Mouse (Mus musculus) myocyte (in vitro differentiated cells): ENCODE measurements around the gene Dab2. TPM values are rescaled to one million over a fixed set of nuclear protein-coding genes. Genes with fewer than 3 reads are reported as not detected.

ENCODE experiments used
- H3K27me3 ChIP-seq: one replicate; pipeline ENCODE4 v1.6.1; 2011; ENCODE audit not compliant: control insufficient read depth, insufficient read depth, insufficient read length
- H3K36me3 ChIP-seq: one replicate; pipeline ENCODE4 v1.6.1; 2011; ENCODE audit not compliant: control insufficient read depth, insufficient read depth
- H3K4me2 ChIP-seq: one replicate; pipeline ENCODE4 v1.6.1; 2011; ENCODE audit warnings: low read depth, control low read depth
- H3K4me3 ChIP-seq: one replicate; pipeline ENCODE4 v1.5.1; 2011; ENCODE audit warnings: mild to moderate bottlenecking, control low read depth, moderate library complexity
- H3K79me2 ChIP-seq: one replicate; pipeline ENCODE4 v1.6.1; 2011; ENCODE audit not compliant: control insufficient read depth, insufficient read depth
- H3ac ChIP-seq: one replicate; pipeline ENCODE4 v1.6.1; 2011; ENCODE audit not compliant: control insufficient read depth, insufficient read length
- CEBPB ChIP-seq: IDR thresholded peaks from 2 replicates; pipeline ENCODE4 v1.6.1; 2011; ENCODE audit warnings: mild to moderate bottlenecking, moderate library complexity; ENCODE audit not compliant: poor library complexity, insufficient read depth, severe bottlenecking
- E2F4 ChIP-seq: IDR thresholded peaks from one replicate; pipeline ENCODE4 v1.6.1; 2011; ENCODE audit warnings: mild to moderate bottlenecking, control low read depth, moderate library complexity; ENCODE audit not compliant: insufficient read depth
- MAX ChIP-seq: IDR thresholded peaks from one replicate; pipeline ENCODE4 v1.6.1; 2011; ENCODE audit warnings: low read depth, mild to moderate bottlenecking, control low read depth
- MYOD1 ChIP-seq, 3 experiments: IDR thresholded peaks; one replicate each; pipeline ENCODE4 v1.6.1; 2011; ENCODE audit warnings: control low read depth in 2 of 3, low read depth in 2 of 3, mild to moderate bottlenecking in 2 of 3, moderate library complexity in 1 of 3; ENCODE audit not compliant: insufficient read length in 2 of 3, control insufficient read depth in 1 of 3
- MYOG ChIP-seq, 3 experiments: IDR thresholded peaks; one replicate each; pipeline ENCODE4 v1.6.1; 2011; ENCODE audit warnings: control low read depth in 2 of 3, low read depth in 2 of 3, mild to moderate bottlenecking in 2 of 3; ENCODE audit not compliant: insufficient read length in 2 of 3, control insufficient read depth in 1 of 3, insufficient read depth in 1 of 3
- POLR2A ChIP-seq: IDR thresholded peaks from one replicate; pipeline ENCODE4 v1.6.1; 2011; ENCODE audit warnings: low read depth, mild to moderate bottlenecking, control low read depth, moderate library complexity; ENCODE audit not compliant: insufficient read length
- POLR2AphosphoS2 ChIP-seq: IDR thresholded peaks from one replicate; pipeline ENCODE4 v1.6.1; 2011; ENCODE audit warnings: low read depth, control low read depth; ENCODE audit not compliant: insufficient read length
- REST ChIP-seq: IDR thresholded peaks from one replicate; pipeline ENCODE4 v1.6.1; 2011; ENCODE audit warnings: mild to moderate bottlenecking, control low read depth, moderate library complexity; ENCODE audit not compliant: insufficient read depth, insufficient read length
- SRF ChIP-seq: IDR thresholded peaks from one replicate; pipeline ENCODE4 v1.6.1; 2011; ENCODE audit warnings: low read depth; ENCODE audit not compliant: control insufficient read depth, insufficient read length
- TCF12 ChIP-seq: IDR thresholded peaks from one replicate; pipeline ENCODE4 v1.6.1; 2011; ENCODE audit warnings: mild to moderate bottlenecking, control low read depth; ENCODE audit not compliant: poor library complexity, insufficient read depth, severe bottlenecking
- TCF3 ChIP-seq: IDR thresholded peaks from one replicate; pipeline ENCODE4 v1.6.1; 2011; ENCODE audit warnings: low read depth, control low read depth; ENCODE audit not compliant: insufficient read length
- USF1 ChIP-seq: IDR thresholded peaks from one replicate; pipeline ENCODE4 v1.6.1; 2011; ENCODE audit warnings: low read depth, mild to moderate bottlenecking, control low read depth, moderate library complexity
- polyA plus RNA-seq: library from polyadenylated mRNA; unstranded; fragments of >200 nt; fragmentation: generic; extraction: Trizol; gene quantifications from one replicate; pipeline ENCODE4 v1.2.1, GENCODE M21; 2012; ENCODE audit warnings: missing spikeins

Gene Dab2
- polyA plus RNA-seq, 1 experiment: 9.8 TPM

DNA sequence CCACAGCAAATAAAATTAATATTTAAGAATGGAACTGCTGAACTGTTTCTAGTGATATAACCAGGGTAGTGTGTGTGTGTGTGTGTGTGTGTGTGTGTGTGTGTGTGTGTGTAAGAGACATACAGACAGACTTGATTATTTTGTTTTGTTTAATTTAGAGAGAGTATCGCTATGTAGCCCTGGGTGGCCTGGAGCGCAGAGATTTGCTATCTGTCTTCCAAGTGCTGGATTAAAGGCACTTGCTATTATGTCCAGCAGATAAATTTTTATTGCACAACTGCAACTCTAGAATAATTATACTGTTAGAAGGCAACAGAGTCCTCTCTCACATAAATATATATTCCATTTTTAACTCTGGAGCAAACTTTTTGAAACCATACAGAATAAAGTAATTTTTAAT lies 102.8 kb downstream of the Dab2 start:
- H3K4me3 ChIP-seq: no peak overlapping the region
- peaks cover 24% of the 10 kb centered on the region for H3K79me2 ChIP-seq
- H3K27me3 ChIP-seq: no peaks in the 10 kb centered on the region
- no peak overlapping the region for H3ac ChIP-seq
- H3K4me2 ChIP-seq: no peak overlapping the region
- H3K36me3 ChIP-seq: peaks cover 7% of the 10 kb centered on the region
- no peak for TF ChIP-seq POLR2AphosphoS2
- no peak for TF ChIP-seq USF1

GRCm38 (mm10) chr15:6404172-6404571 lies 104.6 kb downstream of the Dab2 start:
- peaks cover 26% of the 10 kb centered on the region for H3K79me2 ChIP-seq
- H3ac ChIP-seq: no peak overlapping the region
- peak overlapping the region; percentile 70 for H3K4me2 ChIP-seq
- no peaks in the 10 kb centered on the region for H3K36me3 ChIP-seq
- no peaks in the 10 kb centered on the region for H3K27me3 ChIP-seq
- TF ChIP-seq REST (no peak), SRF (no peak), CEBPB (no peak), MYOG (IDR thresholded peaks at IDR 0.05; ENCODE audit: control insufficient read depth in 1 of 3, insufficient read depth in 1 of 3, insufficient read length in 2 of 3, low read depth in 2 of 3) (peak in 2 of 3 experiments; percentile 46 to 49), USF1 (no peak), POLR2AphosphoS2 (no peak), MAX (no peak), MYOD1 (IDR thresholded peaks at IDR 0.05; ENCODE audit: control insufficient read depth in 1 of 3, insufficient read length in 2 of 3, low read depth in 2 of 3) (peak; percentile 96 to 98 (median 98)), TCF12 (peak; percentile 89), TCF3 (peak; percentile 56), POLR2A (no peak), E2F4 (no peak)
- no peak overlapping the region for H3K4me3 ChIP-seq

DNA sequence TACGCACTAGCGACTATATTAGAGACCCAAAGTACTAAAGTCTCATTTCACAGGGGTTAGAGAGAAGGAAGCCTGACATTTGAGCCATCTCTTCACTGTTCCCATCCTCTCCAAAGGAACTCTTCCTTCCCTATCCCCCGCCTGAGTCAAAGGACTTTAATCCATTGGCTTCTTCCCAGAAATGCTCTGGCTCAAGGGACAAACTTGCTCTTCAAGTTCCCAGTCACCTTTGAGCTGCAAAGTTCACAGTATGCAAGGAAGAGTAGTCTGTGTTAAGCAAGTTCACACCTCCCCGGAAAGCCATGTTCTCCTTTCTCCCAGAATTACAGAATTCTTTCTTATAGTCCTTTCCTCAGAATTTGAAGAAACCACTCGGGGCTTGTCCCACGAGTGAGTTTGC lies 107.2 kb downstream of the Dab2 start:
- Histone ChIP-seq H3K27me3 (no peaks in the 10 kb centered on the region), H3K4me2 (no peak overlapping the region), H3ac (no peak overlapping the region), H3K79me2 (peaks cover 33% of the 10 kb centered on the region), H3K4me3 (no peak overlapping the region), H3K36me3 (no peaks in the 10 kb centered on the region)
- no peak for TF ChIP-seq TCF12
- no peak for TF ChIP-seq TCF3
- no peak for TF ChIP-seq POLR2AphosphoS2
- TF ChIP-seq MAX: no peak
- TF ChIP-seq POLR2A: no peak
- TF ChIP-seq MYOD1 (IDR thresholded peaks at IDR 0.05; ENCODE audit: control insufficient read depth in 1 of 3, insufficient read length in 2 of 3, low read depth in 2 of 3): no peak
- no peak for TF ChIP-seq USF1
- TF ChIP-seq SRF: no peak
- TF ChIP-seq REST: no peak
- TF ChIP-seq CEBPB: no peak
- no peak for TF ChIP-seq MYOG (IDR thresholded peaks at IDR 0.05; ENCODE audit: control insufficient read depth in 1 of 3, insufficient read depth in 1 of 3, insufficient read length in 2 of 3, low read depth in 2 of 3)
- TF ChIP-seq E2F4: no peak

GRCm38 (mm10) chr15:6409031-6409430 lies 109.4 kb downstream of the Dab2 start:
- TF ChIP-seq CEBPB (no peak), MYOG (IDR thresholded peaks at IDR 0.05; ENCODE audit: control insufficient read depth in 1 of 3, insufficient read depth in 1 of 3, insufficient read length in 2 of 3, low read depth in 2 of 3) (no peak), MYOD1 (IDR thresholded peaks at IDR 0.05; ENCODE audit: control insufficient read depth in 1 of 3, insufficient read length in 2 of 3, low read depth in 2 of 3) (no peak)

DNA sequence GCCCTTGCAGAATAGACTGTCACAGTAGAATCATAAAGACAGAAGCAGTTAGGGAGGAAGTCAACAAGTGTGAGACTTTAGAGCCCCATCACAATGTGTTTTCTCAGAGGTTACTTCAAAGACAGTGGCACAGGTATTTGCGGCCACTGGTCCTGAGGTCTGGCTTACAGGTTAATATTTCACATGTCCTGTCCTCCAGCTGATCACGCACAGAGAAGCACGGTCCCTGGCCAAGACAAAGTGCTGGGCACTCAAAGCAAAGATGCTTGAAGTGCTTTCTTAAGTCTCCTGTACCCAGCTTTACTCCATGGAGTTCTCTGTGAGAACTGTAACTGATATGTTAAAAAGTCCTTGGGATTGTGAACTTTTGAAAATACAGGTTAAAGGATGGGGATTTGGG lies 110.6 kb downstream of the Dab2 start:
- no peak for TF ChIP-seq CEBPB
- no peak for TF ChIP-seq POLR2AphosphoS2
- no peak for TF ChIP-seq E2F4
- TF ChIP-seq REST: no peak
- no peak for TF ChIP-seq MYOG (IDR thresholded peaks at IDR 0.05; ENCODE audit: control insufficient read depth in 1 of 3, insufficient read depth in 1 of 3, insufficient read length in 2 of 3, low read depth in 2 of 3)
- TF ChIP-seq MYOD1 (IDR thresholded peaks at IDR 0.05; ENCODE audit: control insufficient read depth in 1 of 3, insufficient read length in 2 of 3, low read depth in 2 of 3): no peak
- no peak for TF ChIP-seq TCF3
- TF ChIP-seq MAX: no peak
- TF ChIP-seq SRF: no peak
- Histone ChIP-seq H3K4me3 (no peak overlapping the region), H3K27me3 (no peaks in the 10 kb centered on the region), H3K4me2 (no peak overlapping the region), H3K36me3 (no peaks in the 10 kb centered on the region), H3ac (no peak overlapping the region), H3K79me2 (peaks cover 30% of the 10 kb centered on the region)

More at GRCm38 (mm10) chr15:6409031-6409430, 109.4 kb downstream of the Dab2 start:
- no peak overlapping the region for H3ac ChIP-seq
- no peaks in the 10 kb centered on the region for H3K27me3 ChIP-seq
- H3K4me2 ChIP-seq: no peak overlapping the region
- peaks cover 33% of the 10 kb centered on the region for H3K79me2 ChIP-seq
- H3K36me3 ChIP-seq: no peaks in the 10 kb centered on the region
- no peak overlapping the region for H3K4me3 ChIP-seq
